Mouse (Mus musculus) left cerebral cortex, adult 18-20 months (tissue): Measurements from ENCODE around the gene Fam163b. TPM values are rescaled to one million over a fixed set of nuclear protein-coding genes. Genes with fewer than 3 reads are reported as not detected.

ENCODE experiments used
- DNase-seq, 2 experiments: peaks; one replicate each; pipeline ENCODE4 v3.0.0; 2021 to 2022; ENCODE audit warnings: low spot score in 2 of 2, mixed read lengths in 1 of 2
- total RNA-seq, 2 experiments: library from RNA; stranded (reverse); gene quantifications; 2 replicates each; pipeline ENCODE4 v1.2.3; 2021

Fam163b gene
- total RNA-seq, 2 experiments from 2014 or later = 98.9 to 107 TPM

GRCm38 (mm10) chr2:27088071-27088644 lies 54.1 kb downstream of the Fam163b start:
- no peak for DNase-seq

GRCm38 (mm10) chr2:27087581-27087980 lies 54.7 kb downstream of the Fam163b start:
- no peak for DNase-seq

- DNase-seq = no peak
These were observed 55.7 kb downstream of the Fam163b start for GRCm38 (mm10) chr2:27086483-27087010.

GRCm38 (mm10) chr2:27085801-27086200 lies 56.5 kb downstream of the Fam163b start:
- DNase-seq = no peak

GRCm38 (mm10) chr2:27084963-27085362 lies 57.3 kb downstream of the Fam163b start:
- DNase-seq = no peak

- DNase-seq = no peak
These were observed 58.4 kb downstream of the Fam163b start for GRCm38 (mm10) chr2:27083761-27084475.

- no peak for DNase-seq
These were observed 62.6 kb downstream of the Fam163b start for GRCm38 (mm10) chr2:27079649-27080048.

- no peak for DNase-seq
These were observed 63.1 kb downstream of the Fam163b start, which contains the start of gene Adamtsl2 for GRCm38 (mm10) chr2:27079152-27079584. Gene Adamtsl2, plus strand, starts transcription at chr2:27079379.

GRCm38 (mm10) chr2:27078312-27078711 lies 64.0 kb downstream of the Fam163b start:
- no peak for DNase-seq

GRCm38 (mm10) chr2:27077655-27078244 lies 64.5 kb downstream of the Fam163b start:
- DNase-seq = no peak

- DNase-seq = no peak
These were observed 66.8 kb downstream of the Fam163b start for GRCm38 (mm10) chr2:27075485-27075884.

- DNase-seq = no peak
These were observed 67.5 kb downstream of the Fam163b start for GRCm38 (mm10) chr2:27074804-27075203.

- no peak for DNase-seq
These were observed 68.9 kb downstream of the Fam163b start for GRCm38 (mm10) chr2:27073407-27073806.

GRCm38 (mm10) chr2:27071978-27072377 lies 70.3 kb downstream of the Fam163b start, which contains the start of gene Mymk:
Gene Mymk, minus strand, starts transcription at chr2:27072179.
- DNase-seq = no peak

GRCm38 (mm10) chr2:27071137-27071536 lies 71.2 kb downstream of the Fam163b start:
- peak; percentile 82 to 86 for DNase-seq

- DNase-seq = peak in 1 of 2 experiments; percentile 34
These were observed 72.0 kb downstream of the Fam163b start for GRCm38 (mm10) chr2:27070247-27070813.

- DNase-seq = no peak
These were observed 72.6 kb downstream of the Fam163b start for GRCm38 (mm10) chr2:27069646-27070045.

GRCm38 (mm10) chr2:27067996-27068395 lies 74.3 kb downstream of the Fam163b start:
- no peak for DNase-seq

- DNase-seq = no peak
These were observed 75.2 kb downstream of the Fam163b start for GRCm38 (mm10) chr2:27067124-27067523.
